Mouse (Mus musculus): ENCODE data around the gene Syne4. TPM values are rescaled to one million over a fixed set of nuclear protein-coding genes. Genes with fewer than 3 reads are reported as not detected.

Gene Syne4
- 10.7 and 11.9 TPM in 2 replicates for polyA plus RNA-seq (2014; fragmentation: Nextera tagmentation; extraction: Ambion mirVana)

GRCm38 (mm10) chr7:30314721-30315155 lies at the start of gene Syne4:
Syne4 (plus strand) TSS chr7:30314807.
- H3K36me3 ChIP-seq (replicated peaks; ENCODE audit: control insufficient read depth, insufficient read depth): peaks cover 13% of the 10 kb centered on the region; the same call in 1 of the 2 replicates
- H3K27me3 ChIP-seq (ENCODE audit: control insufficient read depth, insufficient read depth, low read length): no peaks in the 10 kb centered on the region
- DNase-seq (ENCODE audit: low spot score) (no peak), ATAC-seq (ENCODE audit: low FRiP score) (no peak)
- no peak within 1 kb of the TSS for H3K4me3 ChIP-seq (replicated peaks; ENCODE audit: low read length)
- H3K4me2 ChIP-seq (replicated peaks): peak within 1 kb of the TSS; percentile 1
- 4% methylated on average over 9 of the region's 9 CpGs for WGBS
- no peaks in the 10 kb centered on the region for H3K9me3 ChIP-seq (ENCODE audit: control insufficient read depth, low read length)
- no peak within 1 kb of the TSS for H3K27ac ChIP-seq
- H3K4me1 ChIP-seq (replicated peaks; ENCODE audit: control insufficient read depth, insufficient read depth, low read length): peaks cover 4% of the 10 kb centered on the region
- H3K9ac ChIP-seq: no peak within 1 kb of the TSS

- no peak overlapping the region for H3K9ac ChIP-seq
- no peaks in the 10 kb centered on the region for H3K27me3 ChIP-seq (ENCODE audit: control insufficient read depth, insufficient read depth, low read length)
- WGBS: 86% methylated on average over 2 of the region's 2 CpGs
- H3K4me2 ChIP-seq (replicated peaks): no peak overlapping the region
- no peak overlapping the region for H3K27ac ChIP-seq
- no peaks in the 10 kb centered on the region for H3K9me3 ChIP-seq (ENCODE audit: control insufficient read depth, low read length)
- no peak for ATAC-seq (ENCODE audit: low FRiP score)
- no peak for DNase-seq (ENCODE audit: low spot score)
- H3K4me1 ChIP-seq (replicated peaks; ENCODE audit: control insufficient read depth, insufficient read depth, low read length): no peaks in the 10 kb centered on the region
- no peaks in the 10 kb centered on the region for H3K36me3 ChIP-seq (replicated peaks; ENCODE audit: control insufficient read depth, insufficient read depth)
- H3K4me3 ChIP-seq (replicated peaks; ENCODE audit: low read length): no peak overlapping the region
Measured at GRCm38 (mm10) chr7:30265041-30265440, 49.6 kb upstream of the Syne4 start.

GRCm38 (mm10) chr7:30265531-30265930 lies 49.1 kb upstream of the Syne4 start:
- Histone ChIP-seq H3K9ac (no peak overlapping the region), H3K36me3 (replicated peaks; ENCODE audit: control insufficient read depth, insufficient read depth) (no peaks in the 10 kb centered on the region), H3K4me3 (replicated peaks; ENCODE audit: low read length) (no peak overlapping the region), H3K27me3 (ENCODE audit: control insufficient read depth, insufficient read depth, low read length) (no peaks in the 10 kb centered on the region), H3K4me2 (replicated peaks) (no peak overlapping the region), H3K9me3 (ENCODE audit: control insufficient read depth, low read length) (no peaks in the 10 kb centered on the region), H3K4me1 (replicated peaks; ENCODE audit: control insufficient read depth, insufficient read depth, low read length) (no peaks in the 10 kb centered on the region), H3K27ac (no peak overlapping the region)
- DNase-seq (ENCODE audit: low spot score): no peak
- ATAC-seq (ENCODE audit: low FRiP score): no peak
- WGBS: 93% methylated on average over 5 of the region's 5 CpGs

- Histone ChIP-seq H3K27ac (no peak overlapping the region), H3K36me3 (replicated peaks; ENCODE audit: control insufficient read depth, insufficient read depth) (no peaks in the 10 kb centered on the region), H3K4me1 (replicated peaks; ENCODE audit: control insufficient read depth, insufficient read depth, low read length) (no peaks in the 10 kb centered on the region), H3K4me2 (replicated peaks) (no peak overlapping the region), H3K9ac (no peak overlapping the region), H3K9me3 (ENCODE audit: control insufficient read depth, low read length) (no peaks in the 10 kb centered on the region), H3K4me3 (replicated peaks; ENCODE audit: low read length) (no peak overlapping the region), H3K27me3 (ENCODE audit: control insufficient read depth, insufficient read depth, low read length) (no peaks in the 10 kb centered on the region)
- ATAC-seq (ENCODE audit: low FRiP score): no peak
- no peak for DNase-seq (ENCODE audit: low spot score)
- WGBS: 92% methylated on average over 7 of the region's 7 CpGs
Measured at GRCm38 (mm10) chr7:30265935-30266334, 48.7 kb upstream of the Syne4 start.

- H3K4me2 ChIP-seq (replicated peaks): no peak overlapping the region
- H3K9me3 ChIP-seq (ENCODE audit: control insufficient read depth, low read length): no peaks in the 10 kb centered on the region
- DNase-seq (ENCODE audit: low spot score): no peak
- no peaks in the 10 kb centered on the region for H3K4me1 ChIP-seq (replicated peaks; ENCODE audit: control insufficient read depth, insufficient read depth, low read length)
- no peak for ATAC-seq (ENCODE audit: low FRiP score)
- no peaks in the 10 kb centered on the region for H3K36me3 ChIP-seq (replicated peaks; ENCODE audit: control insufficient read depth, insufficient read depth)
- WGBS: 80% methylated on average over 3 of the region's 3 CpGs
- H3K27ac ChIP-seq: no peak overlapping the region
- no peak overlapping the region for H3K9ac ChIP-seq
- H3K27me3 ChIP-seq (ENCODE audit: control insufficient read depth, insufficient read depth, low read length): no peaks in the 10 kb centered on the region
- no peak overlapping the region for H3K4me3 ChIP-seq (replicated peaks; ENCODE audit: low read length)
Measured at GRCm38 (mm10) chr7:30266780-30267179, 47.8 kb upstream of the Syne4 start.

GRCm38 (mm10) chr7:30269641-30270040 lies 45.0 kb upstream of the Syne4 start:
- no peak overlapping the region for H3K4me3 ChIP-seq (replicated peaks; ENCODE audit: low read length)
- DNase-seq (ENCODE audit: low spot score) (no peak), ATAC-seq (ENCODE audit: low FRiP score) (no peak)
- no peak overlapping the region for H3K9ac ChIP-seq
- H3K27ac ChIP-seq: no peak overlapping the region
- WGBS: 94% methylated on average over 4 of the region's 4 CpGs
- no peaks in the 10 kb centered on the region for H3K4me1 ChIP-seq (replicated peaks; ENCODE audit: control insufficient read depth, insufficient read depth, low read length)
- no peaks in the 10 kb centered on the region for H3K36me3 ChIP-seq (replicated peaks; ENCODE audit: control insufficient read depth, insufficient read depth)
- H3K9me3 ChIP-seq (ENCODE audit: control insufficient read depth, low read length): no peaks in the 10 kb centered on the region
- no peak overlapping the region for H3K4me2 ChIP-seq (replicated peaks)
- no peaks in the 10 kb centered on the region for H3K27me3 ChIP-seq (ENCODE audit: control insufficient read depth, insufficient read depth, low read length)

- no peak overlapping the region for H3K27ac ChIP-seq
- H3K4me3 ChIP-seq (replicated peaks; ENCODE audit: low read length): no peak overlapping the region
- no peaks in the 10 kb centered on the region for H3K9me3 ChIP-seq (ENCODE audit: control insufficient read depth, low read length)
- WGBS: 92% methylated on average over 6 of the region's 6 CpGs
- DNase-seq (ENCODE audit: low spot score) (no peak), ATAC-seq (ENCODE audit: low FRiP score) (no peak)
- no peak overlapping the region for H3K9ac ChIP-seq
- H3K4me2 ChIP-seq (replicated peaks): no peak overlapping the region
- H3K27me3 ChIP-seq (ENCODE audit: control insufficient read depth, insufficient read depth, low read length): no peaks in the 10 kb centered on the region
- H3K36me3 ChIP-seq (replicated peaks; ENCODE audit: control insufficient read depth, insufficient read depth): no peaks in the 10 kb centered on the region
- H3K4me1 ChIP-seq (replicated peaks; ENCODE audit: control insufficient read depth, insufficient read depth, low read length): no peaks in the 10 kb centered on the region
Measured at GRCm38 (mm10) chr7:30274383-30274782, 40.2 kb upstream of the Syne4 start.

GRCm38 (mm10) chr7:30278911-30279310 lies 35.7 kb upstream of the Syne4 start:
- H3K27ac ChIP-seq: no peak overlapping the region
- no peak overlapping the region for H3K9ac ChIP-seq
- H3K4me3 ChIP-seq (replicated peaks; ENCODE audit: low read length): no peak overlapping the region; the same call in 1 of the 2 replicates
- 67% methylated on average over 2 of the region's 2 CpGs for WGBS
- ATAC-seq (ENCODE audit: low FRiP score): no peak
- peak overlapping the region; percentile 91 for H3K4me2 ChIP-seq (replicated peaks)
- no peaks in the 10 kb centered on the region for H3K27me3 ChIP-seq (ENCODE audit: control insufficient read depth, insufficient read depth, low read length)
- H3K4me1 ChIP-seq (replicated peaks; ENCODE audit: control insufficient read depth, insufficient read depth, low read length): no peaks in the 10 kb centered on the region
- no peaks in the 10 kb centered on the region for H3K36me3 ChIP-seq (replicated peaks; ENCODE audit: control insufficient read depth, insufficient read depth)
- H3K9me3 ChIP-seq (ENCODE audit: control insufficient read depth, low read length): no peaks in the 10 kb centered on the region
- DNase-seq (ENCODE audit: low spot score): no peak

- no peaks in the 10 kb centered on the region for H3K36me3 ChIP-seq (replicated peaks; ENCODE audit: control insufficient read depth, insufficient read depth)
- H3K27me3 ChIP-seq (ENCODE audit: control insufficient read depth, insufficient read depth, low read length): no peaks in the 10 kb centered on the region
- H3K4me3 ChIP-seq (replicated peaks; ENCODE audit: low read length): peak overlapping the region; percentile 61
- DNase-seq (ENCODE audit: low spot score) (no peak), ATAC-seq (ENCODE audit: low FRiP score) (no peak)
- no peak overlapping the region for H3K27ac ChIP-seq
- H3K4me1 ChIP-seq (replicated peaks; ENCODE audit: control insufficient read depth, insufficient read depth, low read length): no peaks in the 10 kb centered on the region
- H3K4me2 ChIP-seq (replicated peaks): peak overlapping the region; percentile 91
- peak overlapping the region; percentile 40; the same call in 1 of the 2 replicates for H3K9ac ChIP-seq
- under 1% methylated on average over 6 of the region's 6 CpGs for WGBS
- H3K9me3 ChIP-seq (ENCODE audit: control insufficient read depth, low read length): no peaks in the 10 kb centered on the region
Measured at GRCm38 (mm10) chr7:30279536-30279935, 35.1 kb upstream of the Syne4 start.

All from hindbrain, embryonic 14.5 days (tissue).